Mouse (Mus musculus) hindbrain, embryonic 14.5 days (tissue): ENCODE measurements around the gene Bmt2. TPM values are rescaled to one million over a fixed set of nuclear protein-coding genes. Genes with fewer than 3 reads are reported as not detected.

Experiments
- ATAC-seq: fragments of 200-750 bp; cut with Nextera tagmentation; 2 replicates; pipeline ENCODE4 v1.8.0; 2017; ENCODE audit warnings: moderate number of reproducible peaks, mild to moderate bottlenecking, moderate TSS enrichment, moderate library complexity; ENCODE audit not compliant: low FRiP score
- DNase-seq: peaks from one replicate; pipeline ENCODE4 v3.0.0-alpha.2; 2015; ENCODE audit warnings: low spot score
- H3K27ac ChIP-seq: fragments of 300-500 bp; sonication (generic); 2 replicates; pipeline ENCODE4 v1.5.1; 2014; ENCODE audit warnings: mild to moderate bottlenecking, moderate library complexity
- H3K27me3 ChIP-seq: fragments of 300-500 bp; sonication (generic); 2 replicates; pipeline ENCODE4 v1.6.1; 2014; ENCODE audit warnings: mild to moderate bottlenecking, low read length, mixed read lengths; ENCODE audit not compliant: control insufficient read depth, insufficient read depth
- H3K36me3 ChIP-seq: fragments of 300-500 bp; sonication (generic); replicated peaks from 2 replicates; pipeline ENCODE4 v1.6.1; 2014; ENCODE audit not compliant: control insufficient read depth, insufficient read depth
- H3K4me1 ChIP-seq: fragments of 300-500 bp; sonication (generic); replicated peaks from 2 replicates; pipeline ENCODE4 v1.6.1; 2014; ENCODE audit warnings: antibody characterized with exemption, low read length, mixed read lengths; ENCODE audit not compliant: control insufficient read depth, insufficient read depth
- H3K4me2 ChIP-seq: fragments of 300-500 bp; sonication (generic); replicated peaks from 2 replicates; pipeline ENCODE4 v1.6.1; 2014; ENCODE audit warnings: mild to moderate bottlenecking, moderate library complexity
- H3K4me3 ChIP-seq: fragments of 300-500 bp; sonication (generic); replicated peaks from 2 replicates; pipeline ENCODE4 v1.5.1; 2014; ENCODE audit warnings: mild to moderate bottlenecking, low read length
- H3K9ac ChIP-seq: fragments of 300-500 bp; sonication (generic); 2 replicates; pipeline ENCODE4 v1.6.1; 2014
- H3K9me3 ChIP-seq: fragments of 300-500 bp; sonication (generic); 2 replicates; pipeline ENCODE4 v1.6.1; 2016; ENCODE audit warnings: low read length; ENCODE audit not compliant: control insufficient read depth
- WGBS: fragments of 180-500 bp; shearing (Covaris S2); extraction: QIAGEN DNeasy Blood & Tissue Kit; methylation state at CpG from one replicate; pipeline ENCODE4 v1.1.7; 2014; 5-methylcytosine and 5-hydroxymethylcytosine counted together
- polyA plus RNA-seq: library from polyadenylated mRNA; unstranded; fragments of >200 nt; fragmentation: Nextera tagmentation; extraction: Ambion mirVana; gene quantifications from 2 replicates; pipeline ENCODE4 v1.2.1, GENCODE M21; 2014

The Bmt2 gene
- polyA plus RNA-seq, 1 experiment from 2014 or later = 25.0 TPM

DNA sequence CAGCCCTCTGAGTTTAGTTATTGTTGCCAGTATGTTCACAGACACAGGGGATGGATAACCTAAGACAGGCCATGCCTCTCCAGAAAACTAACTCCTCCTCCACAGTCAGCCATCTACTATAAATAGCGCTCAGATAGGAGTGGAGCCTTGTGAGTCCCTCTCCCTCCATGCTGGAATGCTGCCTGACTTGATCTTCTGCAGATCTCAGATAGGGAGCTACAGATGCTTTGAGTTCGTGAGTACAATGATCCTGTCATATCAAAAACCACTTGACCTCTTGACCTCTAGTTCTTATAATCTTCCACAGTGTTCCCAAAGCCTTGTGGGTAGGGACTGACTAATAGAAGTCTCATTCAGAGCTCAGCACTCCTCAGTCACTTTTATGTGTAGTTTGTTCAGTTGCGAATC is 41.2 kb downstream of the Bmt2 start:
- no peak overlapping the region for H3K9ac ChIP-seq
- H3K27ac ChIP-seq = no peak overlapping the region
- WGBS = 89% methylated on average over 3 of the region's 3 CpGs
- DNase-seq = no peak
- no peaks in the 10 kb centered on the region for H3K4me1 ChIP-seq
- H3K27me3 ChIP-seq = no peaks in the 10 kb centered on the region
- H3K9me3 ChIP-seq = no peaks in the 10 kb centered on the region
- ATAC-seq = no peak
- peaks cover 20% of the 10 kb centered on the region for H3K36me3 ChIP-seq
- H3K4me2 ChIP-seq = no peak overlapping the region
- no peak overlapping the region for H3K4me3 ChIP-seq

DNA sequence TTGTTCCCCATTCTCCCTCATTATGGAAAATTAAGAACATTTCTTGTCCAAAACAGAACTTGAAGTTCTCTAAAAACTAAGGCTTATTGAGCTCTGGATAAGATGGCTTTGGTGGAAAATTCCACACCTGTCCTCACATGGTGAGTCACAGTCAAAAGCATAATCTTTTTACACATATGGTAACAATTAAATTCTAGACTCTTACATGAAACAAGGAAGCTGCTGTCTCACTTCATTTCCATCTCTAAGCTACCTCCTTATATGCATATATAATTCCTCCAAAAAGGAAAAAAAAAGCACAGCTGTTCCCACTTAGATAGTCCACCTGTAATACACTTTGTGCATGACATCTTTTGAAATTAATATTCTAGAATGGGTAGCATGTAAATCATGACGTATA is 45.2 kb downstream of the Bmt2 start:
- no peaks in the 10 kb centered on the region for H3K27me3 ChIP-seq
- H3K9ac ChIP-seq = no peak overlapping the region
- ATAC-seq (no peak), DNase-seq (no peak)
- H3K27ac ChIP-seq = no peak overlapping the region
- no peaks in the 10 kb centered on the region for H3K4me1 ChIP-seq
- H3K4me2 ChIP-seq = no peak overlapping the region
- H3K36me3 ChIP-seq = peaks cover 13% of the 10 kb centered on the region
- H3K9me3 ChIP-seq = no peaks in the 10 kb centered on the region
- 94% methylated on average over 1 of the region's 1 CpGs for WGBS
- no peak overlapping the region for H3K4me3 ChIP-seq

DNA sequence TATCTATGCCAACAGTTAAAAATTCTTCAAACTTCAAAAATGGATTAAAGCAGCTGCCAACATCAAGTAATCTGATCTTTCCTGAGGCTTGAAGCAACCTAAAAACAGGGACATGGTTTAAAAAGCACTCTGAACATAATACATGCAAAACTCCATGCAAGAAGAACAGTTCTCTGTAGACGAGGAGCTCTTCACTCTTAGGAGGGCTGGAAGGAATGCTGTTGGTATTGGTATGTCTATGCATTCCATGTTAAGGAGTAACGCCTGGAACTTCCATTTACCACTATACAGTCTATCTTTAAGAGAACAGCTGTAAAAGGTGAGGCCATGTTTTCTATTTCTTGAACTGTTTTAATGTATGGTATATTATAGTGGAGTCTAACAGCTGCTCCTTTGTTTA is 47.2 kb downstream of the Bmt2 start:
- Histone ChIP-seq H3K36me3 (peaks cover 17% of the 10 kb centered on the region), H3K9ac (no peak overlapping the region), H3K27me3 (no peaks in the 10 kb centered on the region), H3K27ac (no peak overlapping the region), H3K4me2 (no peak overlapping the region), H3K4me3 (no peak overlapping the region), H3K4me1 (no peaks in the 10 kb centered on the region), H3K9me3 (no peaks in the 10 kb centered on the region)
- WGBS = 86% methylated on average over 2 of the region's 2 CpGs
- DNase-seq = no peak
- ATAC-seq = no peak

DNA sequence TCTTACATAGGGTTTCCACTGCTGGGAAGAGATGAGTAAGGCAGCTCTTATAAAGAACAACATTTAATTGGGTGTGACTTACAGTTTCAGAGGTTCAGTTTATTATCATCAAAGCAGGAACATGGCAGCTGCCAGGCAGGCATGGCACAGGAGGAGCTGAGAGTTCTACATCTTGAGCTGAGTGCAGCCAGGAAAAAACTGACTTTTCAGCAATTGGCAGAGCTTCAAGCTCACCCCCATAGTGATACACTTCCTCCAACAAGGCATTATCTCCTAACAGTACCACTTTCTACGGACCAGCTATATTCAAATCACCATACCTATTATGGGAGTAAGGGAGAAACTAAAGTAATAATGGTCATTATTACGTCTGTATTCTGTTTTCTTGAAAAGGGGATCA is 58.1 kb downstream of the Bmt2 start:
- ATAC-seq = no peak
- no peak for DNase-seq
- no peaks in the 10 kb centered on the region for H3K4me1 ChIP-seq
- no peaks in the 10 kb centered on the region for H3K36me3 ChIP-seq
- H3K9ac ChIP-seq = no peak overlapping the region
- no peaks in the 10 kb centered on the region for H3K27me3 ChIP-seq
- H3K4me3 ChIP-seq = no peak overlapping the region
- no peak overlapping the region for H3K4me2 ChIP-seq
- no peak overlapping the region for H3K27ac ChIP-seq
- no peaks in the 10 kb centered on the region for H3K9me3 ChIP-seq
- 87% methylated on average over 2 of the region's 2 CpGs for WGBS

DNA sequence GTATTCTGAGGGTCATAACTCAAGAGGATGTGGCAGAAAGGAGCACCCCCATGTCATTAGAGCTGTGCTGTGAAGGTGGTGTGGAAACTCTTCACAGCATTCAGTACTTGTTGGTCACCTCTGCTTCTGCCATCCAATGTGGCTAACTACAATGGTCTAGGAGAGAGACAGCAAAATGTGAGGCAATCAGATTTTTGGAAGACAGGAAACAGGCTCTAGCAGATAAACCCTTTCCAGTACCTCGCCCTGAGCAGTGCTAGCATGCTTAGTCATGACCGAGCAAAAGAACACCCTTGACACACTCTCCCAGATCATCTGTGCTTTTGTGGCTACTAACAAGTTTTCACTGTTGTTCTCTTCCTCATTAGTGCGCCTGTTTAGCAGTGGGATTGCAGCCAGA is 60.7 kb downstream of the Bmt2 start:
- WGBS = 98% methylated on average over 3 of the region's 3 CpGs
- ATAC-seq = 0 out of 2 replicates have a peak, but pooled peaks have one; percentile 21
- H3K27ac ChIP-seq = no peak overlapping the region

DNA sequence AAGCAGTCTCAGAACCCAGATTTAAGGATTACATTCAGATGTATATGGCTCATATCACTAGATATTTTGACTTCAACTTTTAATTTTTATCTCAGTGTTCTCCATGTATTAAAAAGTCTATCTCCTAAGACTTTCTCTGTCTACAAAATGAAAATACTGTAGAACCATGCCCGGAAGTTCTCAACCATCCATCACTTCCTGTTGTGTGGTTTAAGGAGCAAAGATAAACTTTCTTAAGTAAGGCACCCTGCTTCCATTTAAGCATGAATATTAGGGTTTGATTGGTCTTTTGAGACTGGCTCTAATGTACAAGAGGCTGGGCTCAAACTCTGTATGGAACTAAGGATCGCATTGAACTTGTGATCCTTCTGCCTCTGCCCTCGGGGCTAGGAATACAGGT is 63.2 kb downstream of the Bmt2 start:
- Histone ChIP-seq H3K9ac (no peak overlapping the region), H3K36me3 (no peaks in the 10 kb centered on the region), H3K27me3 (no peaks in the 10 kb centered on the region), H3K4me3 (no peak overlapping the region), H3K4me1 (no peaks in the 10 kb centered on the region), H3K4me2 (no peak overlapping the region), H3K9me3 (no peaks in the 10 kb centered on the region), H3K27ac (no peak overlapping the region)
- DNase-seq (no peak), ATAC-seq (no peak)
- WGBS = 96% methylated on average over 3 of the region's 3 CpGs

More for the DNA sequence above, 60.7 kb downstream of the Bmt2 start:
- no peaks in the 10 kb centered on the region for H3K9me3 ChIP-seq
- no peaks in the 10 kb centered on the region for H3K27me3 ChIP-seq
- H3K36me3 ChIP-seq = no peaks in the 10 kb centered on the region
- H3K4me2 ChIP-seq = no peak overlapping the region
- no peaks in the 10 kb centered on the region for H3K4me1 ChIP-seq
- H3K4me3 ChIP-seq = no peak overlapping the region
- no peak overlapping the region for H3K9ac ChIP-seq
- no peak for DNase-seq

DNA sequence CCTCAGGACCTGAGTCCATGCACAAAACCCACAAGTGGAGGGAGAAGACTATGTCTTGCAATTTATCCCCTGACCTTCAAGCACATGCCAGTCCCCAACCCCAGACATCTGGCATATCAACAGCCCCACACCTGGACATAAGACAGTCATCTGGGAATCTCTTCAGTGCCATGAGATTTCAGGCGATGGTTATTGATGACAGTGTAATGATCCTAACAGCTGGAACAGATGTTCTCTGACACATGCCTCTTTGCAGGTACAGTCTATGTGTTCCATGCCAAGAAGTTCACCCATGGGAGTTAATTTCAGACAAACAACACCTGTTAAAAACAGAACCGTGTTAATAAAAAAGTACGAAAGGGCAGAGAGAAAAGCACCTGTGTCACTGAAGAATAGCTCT is 64.1 kb downstream of the Bmt2 start:
- H3K4me1 ChIP-seq = no peaks in the 10 kb centered on the region
- H3K4me2 ChIP-seq = no peak overlapping the region
- WGBS = 82% methylated on average over 3 of the region's 3 CpGs
- H3K9ac ChIP-seq = no peak overlapping the region
- H3K36me3 ChIP-seq = no peaks in the 10 kb centered on the region
- no peaks in the 10 kb centered on the region for H3K27me3 ChIP-seq
- H3K9me3 ChIP-seq = no peaks in the 10 kb centered on the region
- ATAC-seq (no peak), DNase-seq (no peak)
- H3K27ac ChIP-seq = no peak overlapping the region
- no peak overlapping the region for H3K4me3 ChIP-seq

DNA sequence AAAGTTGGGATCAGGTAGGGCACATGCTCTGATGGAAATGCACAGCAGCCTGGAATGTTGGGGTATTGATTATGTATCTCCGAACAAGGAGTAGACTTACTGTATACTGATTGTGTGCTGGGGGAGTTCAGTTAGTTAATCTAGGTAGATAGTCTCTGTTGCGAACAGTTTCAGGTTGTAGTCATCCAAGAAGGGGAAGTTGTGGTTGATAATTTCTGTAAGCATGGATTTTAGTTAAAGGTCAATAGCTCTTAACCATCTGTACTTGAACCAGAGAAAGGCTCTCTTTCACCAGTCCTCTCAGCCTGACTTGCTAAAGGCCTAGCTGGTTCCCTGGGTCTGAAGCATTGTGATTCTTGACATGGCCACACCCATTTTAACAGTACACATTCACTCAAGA is 66.9 kb downstream of the Bmt2 start:
- 96% methylated on average over 2 of the region's 2 CpGs for WGBS
- no peaks in the 10 kb centered on the region for H3K36me3 ChIP-seq
- no peak for DNase-seq
- no peaks in the 10 kb centered on the region for H3K27me3 ChIP-seq
- H3K4me1 ChIP-seq = peaks cover 10% of the 10 kb centered on the region
- no peak overlapping the region for H3K27ac ChIP-seq
- no peak overlapping the region for H3K9ac ChIP-seq
- H3K4me2 ChIP-seq = no peak overlapping the region
- H3K9me3 ChIP-seq = no peaks in the 10 kb centered on the region
- no peak for ATAC-seq
- H3K4me3 ChIP-seq = no peak overlapping the region

DNA sequence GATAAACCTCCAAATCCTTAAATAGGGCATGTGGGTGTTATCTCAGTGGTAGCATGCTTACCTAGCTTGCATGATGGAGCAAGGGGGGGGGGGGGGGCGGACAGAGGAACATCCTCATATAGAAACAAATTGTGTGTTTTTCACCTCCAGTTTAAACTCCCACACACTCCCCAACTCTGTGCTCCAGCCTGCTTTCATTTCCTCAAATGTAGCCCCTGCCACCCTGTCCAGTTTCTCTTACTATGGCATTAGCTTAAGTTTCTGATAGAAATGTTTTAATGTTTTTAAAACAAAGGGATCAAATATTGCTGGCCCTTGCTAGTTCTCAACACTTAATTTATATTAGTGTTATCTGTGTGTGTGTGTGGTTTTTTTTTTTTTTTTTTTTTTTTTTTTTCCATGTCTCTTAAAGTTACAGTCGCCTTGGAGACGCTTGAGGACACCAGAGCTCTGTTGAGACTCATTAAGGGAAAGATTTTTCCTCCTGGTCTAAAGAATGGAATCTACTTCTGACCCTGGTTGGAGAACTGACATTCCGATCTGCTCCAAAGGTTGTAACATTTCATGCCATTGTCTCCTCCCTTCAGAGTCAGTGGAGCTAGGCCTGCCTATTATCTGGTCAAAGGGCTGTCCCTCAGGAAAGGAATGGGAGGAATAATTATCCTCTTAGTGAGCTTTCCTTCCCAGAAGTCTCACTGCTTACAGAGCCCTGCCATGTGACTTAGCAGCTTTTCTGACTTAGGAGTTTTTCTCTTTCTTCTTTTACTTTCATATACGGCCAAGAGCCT is 68.2 kb downstream of the Bmt2 start:
- Histone ChIP-seq H3K4me3 (no peak overlapping the region), H3K36me3 (no peaks in the 10 kb centered on the region), H3K4me2 (no peak overlapping the region), H3K9ac (no peak overlapping the region), H3K4me1 (peaks cover 10% of the 10 kb centered on the region), H3K27ac (no peak overlapping the region), H3K9me3 (no peaks in the 10 kb centered on the region), H3K27me3 (no peaks in the 10 kb centered on the region)
- WGBS = 44% methylated on average over 5 of the region's 5 CpGs
- no peak for ATAC-seq
- no peak for DNase-seq
